Mouse (Mus musculus) spleen, postnatal 10 days (tissue): ENCODE results near the gene Spata9.
"Not testable (repeated sequence)": the region's sequence is repeated elsewhere in the genome, so short reads cannot be mapped to it uniquely, and the experiment has no call there.

ENCODE experiments used
- DNase-seq, 2 experiments: peaks; one replicate each; pipeline ENCODE4 v3.0.0; 2021 to 2022; ENCODE audit warnings: low spot score in 2 of 2

Spata9 gene

DNA sequence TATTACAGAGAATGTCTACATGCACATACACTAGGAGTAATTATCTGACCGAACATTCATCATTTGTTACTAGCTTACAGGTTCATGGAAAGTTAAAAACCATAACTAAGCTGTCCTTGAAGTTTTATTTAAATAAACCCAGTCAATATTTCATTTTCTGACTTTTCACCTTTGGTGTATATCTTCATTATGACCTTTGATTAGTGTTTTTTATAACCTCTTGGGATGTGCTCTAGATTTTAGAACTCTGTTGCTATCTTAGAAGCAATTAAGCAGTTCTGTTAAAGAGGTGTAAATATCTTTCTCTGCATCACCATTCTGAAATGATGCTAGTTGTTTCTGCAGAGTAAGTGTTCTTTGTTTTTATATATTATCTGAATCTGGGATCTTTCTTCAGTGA lies at the start of gene Spata9:
TSS of gene Spata9 (plus strand) at position 301 of the 400 bp plus-strand sequence.
- no peak for DNase-seq

DNA sequence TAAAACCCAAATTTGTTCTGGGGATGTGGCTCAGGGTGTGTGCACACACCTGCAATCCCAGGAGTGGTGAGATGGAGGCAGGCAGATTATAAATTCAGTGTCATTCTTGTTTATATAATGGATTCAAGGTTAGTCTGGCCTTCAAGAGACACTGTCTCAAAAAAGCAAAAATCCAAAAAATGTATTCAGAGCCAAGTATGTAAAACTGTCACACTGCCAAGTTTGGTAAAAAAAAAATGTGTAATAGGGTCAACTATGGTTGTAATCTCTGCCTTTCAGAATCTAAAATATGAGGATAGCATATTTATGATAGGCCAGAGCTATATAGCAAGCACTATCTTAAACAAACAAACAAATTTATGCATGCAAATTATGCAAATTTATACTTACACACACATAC lies 39.0 kb upstream of the Spata9 start:
- no peak for DNase-seq

DNA sequence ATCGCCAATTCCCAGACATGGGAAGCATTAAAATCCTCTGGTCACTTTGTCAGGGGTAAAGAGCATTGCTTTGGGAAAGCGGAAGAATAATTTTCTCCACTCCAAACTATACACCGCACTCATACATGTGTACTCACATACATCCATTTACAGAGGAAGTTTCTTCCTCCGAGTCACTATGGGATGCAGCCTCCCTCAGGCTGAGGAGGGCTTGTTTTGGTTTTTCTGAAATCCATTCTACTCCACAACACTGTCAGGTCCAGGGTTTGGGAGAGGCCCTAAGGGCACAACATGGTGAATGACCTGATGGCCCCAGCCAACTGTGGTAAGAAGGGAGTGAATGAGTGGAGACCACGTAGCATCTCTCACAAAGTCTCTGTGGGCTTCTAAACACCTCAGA lies 37.9 kb upstream of the Spata9 start:
- not testable (repeated sequence) for DNase-seq

DNA sequence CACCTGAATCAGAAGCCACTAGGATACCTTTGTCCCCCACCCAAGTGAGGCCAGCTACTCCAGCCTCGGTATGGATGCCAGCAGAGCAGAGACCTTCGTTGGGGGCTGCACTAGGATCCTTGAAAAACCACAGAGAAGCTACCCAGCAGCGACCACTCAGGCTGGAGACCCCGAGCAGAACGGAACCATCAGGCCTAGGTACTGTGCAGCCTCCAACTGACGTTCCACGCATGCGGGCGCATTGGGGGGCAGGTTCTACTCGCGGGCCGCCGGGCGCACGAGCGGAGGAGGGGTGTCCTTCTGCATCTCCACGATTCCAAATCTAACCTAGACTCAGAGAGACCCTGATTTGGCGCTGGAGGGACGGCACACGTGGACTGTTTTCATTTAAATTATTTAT lies 36.9 kb upstream of the Spata9 start:
- no peak for DNase-seq

DNA sequence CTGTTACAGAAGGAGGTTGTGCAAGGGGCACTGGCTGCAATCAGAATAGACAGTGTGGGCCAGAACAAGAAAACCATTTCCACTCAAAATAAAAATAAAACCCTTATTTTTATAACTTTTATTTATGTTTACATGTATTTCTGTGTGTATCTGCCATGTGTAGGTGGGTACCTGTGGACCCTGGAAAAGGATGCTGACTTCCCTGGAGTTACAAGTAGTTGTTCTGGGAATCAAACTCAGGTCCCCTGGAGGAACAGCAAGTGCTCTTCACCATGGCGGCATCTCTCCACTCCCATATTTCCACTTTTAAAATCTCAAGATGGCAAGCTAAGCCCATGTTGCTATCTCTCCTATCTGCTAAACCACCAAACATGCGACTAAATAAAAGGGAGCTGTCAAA lies 36.3 kb upstream of the Spata9 start:
- no peak for DNase-seq

DNA sequence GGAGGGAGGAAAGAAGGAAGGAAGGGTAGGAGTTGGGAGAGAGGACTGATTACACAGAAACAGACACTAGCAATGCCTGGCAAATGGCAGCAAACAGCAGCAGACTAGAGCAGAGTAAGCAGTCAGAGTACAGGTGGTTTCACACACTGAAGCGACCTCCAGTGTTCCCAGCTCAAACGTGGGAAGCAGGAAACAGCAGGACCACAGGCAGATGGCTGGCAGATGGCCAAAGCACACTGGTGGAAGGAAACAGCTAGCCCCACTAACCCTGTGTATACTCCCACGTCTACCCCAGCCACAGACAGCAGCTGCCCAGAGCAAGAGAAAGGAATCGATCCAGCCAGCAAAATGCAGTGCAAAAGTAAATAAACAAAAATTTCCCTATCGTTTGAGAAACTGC lies 35.9 kb upstream of the Spata9 start:
- DNase-seq: no peak

DNA sequence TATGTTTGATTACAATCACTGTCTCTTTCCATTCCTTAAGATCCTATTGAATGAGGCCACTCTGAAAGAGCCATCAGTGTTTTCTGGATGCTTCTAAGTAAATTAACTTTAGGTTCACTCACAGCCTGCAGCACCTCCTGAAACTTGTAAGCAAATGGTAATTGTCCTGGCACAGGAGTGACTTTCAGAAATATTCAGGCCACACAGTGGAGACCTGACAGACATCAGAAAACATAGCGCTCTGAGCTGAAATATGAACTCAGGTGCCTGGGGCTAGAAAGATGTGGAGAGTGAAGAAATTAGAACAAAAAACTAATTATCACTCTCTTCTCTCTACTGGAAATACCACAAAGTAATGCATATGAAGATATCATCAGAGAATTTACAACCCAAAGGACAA lies 33.7 kb upstream of the Spata9 start:
- DNase-seq: no peak

DNA sequence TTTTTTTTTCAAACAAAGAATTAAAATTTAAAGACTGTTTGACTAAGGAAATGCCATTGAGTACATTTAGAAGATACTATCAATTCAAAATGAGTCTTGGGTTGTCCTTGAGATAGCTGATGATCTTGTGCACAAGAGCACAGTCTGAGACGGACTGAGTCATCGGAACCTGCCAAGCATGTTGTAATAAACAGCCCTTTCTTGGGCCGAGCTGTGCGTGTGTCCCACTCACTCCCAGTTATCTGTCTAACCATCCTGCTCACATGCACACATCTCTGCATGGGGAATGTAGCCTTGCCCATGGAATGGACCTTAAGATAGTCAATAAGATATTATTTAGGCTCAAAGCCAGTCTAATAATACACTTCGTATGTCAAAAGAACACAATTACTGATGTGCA lies 28.1 kb upstream of the Spata9 start:
- DNase-seq: no peak

DNA sequence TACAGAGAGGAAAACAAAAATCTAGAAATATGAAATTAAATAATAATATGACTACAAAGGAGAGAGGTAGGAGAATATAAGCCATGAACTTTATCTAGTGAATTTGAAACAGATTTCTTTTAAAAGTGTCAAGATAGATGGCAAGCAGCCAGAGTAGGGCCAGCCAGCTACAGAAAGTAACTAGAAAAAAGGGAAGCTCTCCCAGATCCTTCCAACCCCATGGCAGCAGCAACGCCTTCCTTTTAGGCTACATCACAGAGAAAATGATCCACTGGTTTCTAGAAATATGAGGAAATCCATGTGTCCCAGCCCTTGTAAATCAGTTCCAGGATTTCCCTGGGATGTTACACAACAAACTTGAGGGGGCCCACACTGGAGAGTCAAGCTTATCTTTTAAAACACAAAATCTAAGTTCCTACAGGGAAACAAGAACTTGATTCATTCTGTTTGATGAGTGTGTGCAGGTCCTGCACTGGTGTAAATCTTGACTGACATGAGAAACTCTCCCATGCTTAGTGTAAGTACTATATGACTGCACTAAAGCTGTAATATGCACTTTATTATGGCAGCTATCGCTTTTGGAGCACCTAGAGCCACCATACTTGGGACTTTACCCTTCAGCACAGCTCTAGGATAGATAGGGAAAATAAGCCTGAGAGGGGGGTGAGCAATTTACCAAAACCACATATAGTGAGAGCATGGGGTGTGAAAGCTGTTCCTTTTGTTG lies 26.0 kb upstream of the Spata9 start:
- DNase-seq: no peak

DNA sequence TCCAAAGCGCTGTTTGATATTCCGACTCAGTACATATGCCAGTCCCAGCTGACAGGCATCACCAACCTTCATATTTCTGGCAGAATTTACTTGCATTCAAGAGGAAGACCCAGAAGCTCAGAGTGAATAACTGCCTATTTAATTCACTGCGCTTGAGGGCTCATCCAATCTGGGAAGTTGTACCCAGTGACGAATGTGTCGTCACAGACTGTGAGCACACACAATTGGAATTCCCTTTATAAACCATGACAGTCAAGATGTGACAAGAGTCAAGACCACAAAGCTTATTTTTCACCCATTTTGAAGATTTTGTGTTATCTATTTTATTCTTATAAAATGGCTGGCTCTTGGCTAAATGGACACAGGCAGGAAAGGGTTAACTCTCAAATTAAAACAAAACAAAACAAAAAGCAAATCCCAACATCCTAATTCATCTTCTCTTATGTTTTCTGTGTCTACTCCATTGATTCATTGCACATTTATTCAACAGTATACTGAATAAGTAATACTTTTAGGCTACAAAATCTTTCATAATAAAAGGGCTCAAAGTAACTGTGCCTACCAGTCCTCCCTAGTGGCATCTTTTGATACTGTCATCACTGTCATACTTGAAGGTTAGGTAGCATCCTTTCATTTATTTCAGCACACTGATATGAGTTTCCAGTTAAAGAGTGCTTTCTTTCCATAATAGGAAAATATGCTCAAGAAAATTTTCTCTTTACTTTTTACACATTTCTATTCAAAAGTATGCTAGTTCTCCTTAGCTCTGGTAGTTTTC lies 25.2 kb upstream of the Spata9 start:
- DNase-seq: no peak

DNA sequence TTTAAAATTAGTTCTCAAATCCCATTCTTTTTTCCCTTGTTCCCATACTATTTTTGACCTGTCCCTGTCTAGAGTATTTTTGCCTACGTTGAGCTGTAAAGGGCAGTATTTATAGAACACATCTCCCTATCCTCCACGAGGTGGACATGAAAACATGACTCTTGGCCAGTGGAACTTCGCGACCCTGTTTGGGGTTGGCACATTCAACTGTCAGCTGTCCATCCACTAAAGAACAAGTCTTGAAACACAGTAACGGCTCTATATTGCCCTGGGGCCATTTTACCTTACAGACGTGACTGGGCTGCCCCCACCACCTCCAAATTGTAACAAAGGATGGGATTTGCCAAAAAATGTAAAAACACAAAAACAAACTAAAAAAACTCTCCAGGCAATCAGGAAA lies 24.2 kb upstream of the Spata9 start:
- no peak for DNase-seq

DNA sequence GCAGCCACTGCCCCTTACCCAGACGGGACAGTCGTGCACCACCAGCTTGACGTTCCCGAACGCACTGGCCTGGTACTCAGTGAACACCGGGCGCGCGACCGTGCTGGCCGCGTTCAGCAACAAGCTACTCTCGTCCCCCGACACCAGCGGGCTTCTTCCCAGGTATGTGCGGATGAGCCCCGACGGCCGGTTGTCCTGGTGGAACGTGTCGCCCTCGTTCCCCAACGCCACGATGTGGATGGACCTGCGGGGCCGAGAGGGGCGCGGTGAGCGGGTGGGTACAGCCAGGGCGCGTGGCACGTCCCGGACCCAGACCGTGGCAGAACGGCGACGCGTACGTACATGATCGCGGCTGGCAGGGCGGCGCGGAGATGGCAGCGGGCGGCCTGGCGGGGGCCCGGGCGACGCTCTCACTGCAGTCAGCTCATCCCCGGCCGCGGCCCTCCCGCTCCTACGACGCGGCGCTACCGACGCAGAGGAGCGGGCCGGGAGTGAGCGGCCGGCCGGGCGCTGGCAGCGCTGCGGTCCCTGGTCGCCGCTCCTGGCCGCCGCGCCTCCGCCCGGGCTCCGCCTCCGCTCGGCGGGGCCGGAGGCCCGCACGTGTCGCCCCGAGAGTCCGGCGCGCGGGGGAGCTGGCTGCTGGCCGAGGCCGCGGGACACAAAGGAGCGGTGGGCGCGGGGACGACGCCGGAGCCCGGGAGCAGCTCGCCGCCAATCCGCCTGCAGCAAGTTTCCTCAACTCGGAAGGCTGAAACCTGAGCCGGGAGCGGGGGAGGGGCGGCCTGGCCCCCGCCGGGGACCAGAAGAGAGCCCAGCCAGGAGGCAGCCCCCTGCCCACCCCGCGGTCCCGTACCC lies 23.5 kb upstream of the Spata9 start, which contains the start of gene Rhobtb3:
TSS of gene Rhobtb3 (minus strand) at position 737 of the 855 bp plus-strand sequence.
- DNase-seq: peak; percentile 48 to 56

DNA sequence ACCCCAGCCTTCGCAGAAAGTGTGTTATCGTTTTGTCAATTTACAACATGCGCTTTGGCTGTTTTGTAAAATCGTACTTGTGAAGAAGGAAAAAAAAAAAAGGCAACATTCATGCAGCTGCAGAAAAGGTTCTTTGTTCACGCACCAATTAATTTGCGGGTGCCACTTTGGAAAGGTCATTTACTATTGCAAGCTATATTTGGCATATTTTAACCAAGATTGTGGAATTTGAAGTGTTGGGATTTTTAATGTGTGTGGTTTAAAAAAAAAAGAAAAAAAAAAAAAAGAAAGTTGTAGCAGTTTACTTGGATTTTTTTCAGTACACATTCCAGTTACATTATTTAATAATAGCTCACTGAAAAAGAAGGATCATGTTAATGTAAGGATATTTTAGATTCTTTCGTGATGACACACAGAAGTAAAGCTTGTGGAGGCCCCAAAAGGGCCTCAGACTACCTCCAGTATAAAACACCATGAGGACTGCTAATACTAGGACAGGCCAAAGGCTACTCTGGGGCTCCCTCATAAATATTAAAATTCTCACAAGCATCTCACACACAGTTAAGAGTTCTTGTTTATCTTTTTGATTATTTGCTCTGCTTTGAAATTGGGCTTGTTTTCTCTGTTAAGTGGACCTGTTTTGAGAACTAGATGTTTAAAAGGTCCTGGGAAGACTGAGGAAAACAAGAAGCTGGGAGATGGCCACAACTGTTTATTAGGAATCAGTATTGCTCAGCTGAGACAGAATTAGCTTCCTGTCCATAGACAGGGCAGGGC lies 22.7 kb upstream of the Spata9 start:
- DNase-seq: no peak

DNA sequence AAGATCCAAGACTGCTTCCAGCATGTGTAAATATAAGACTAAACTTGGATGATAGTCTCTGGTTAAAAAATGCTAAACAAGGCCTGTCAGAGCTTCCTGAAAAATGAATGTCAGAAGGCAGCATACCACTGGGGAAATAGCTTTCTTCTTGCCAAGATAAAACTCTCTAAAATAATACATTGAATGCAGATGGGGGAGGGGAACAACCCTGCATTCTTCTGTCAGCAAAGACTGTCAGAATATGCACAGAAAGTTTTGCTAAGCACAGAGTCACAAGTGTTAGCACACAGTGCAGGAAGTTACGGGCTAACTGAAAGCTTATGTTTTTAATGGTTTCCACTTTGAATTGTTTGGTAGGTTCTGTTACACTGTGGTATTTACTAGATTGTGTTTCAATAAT lies 16.7 kb upstream of the Spata9 start:
- no peak for DNase-seq

DNA sequence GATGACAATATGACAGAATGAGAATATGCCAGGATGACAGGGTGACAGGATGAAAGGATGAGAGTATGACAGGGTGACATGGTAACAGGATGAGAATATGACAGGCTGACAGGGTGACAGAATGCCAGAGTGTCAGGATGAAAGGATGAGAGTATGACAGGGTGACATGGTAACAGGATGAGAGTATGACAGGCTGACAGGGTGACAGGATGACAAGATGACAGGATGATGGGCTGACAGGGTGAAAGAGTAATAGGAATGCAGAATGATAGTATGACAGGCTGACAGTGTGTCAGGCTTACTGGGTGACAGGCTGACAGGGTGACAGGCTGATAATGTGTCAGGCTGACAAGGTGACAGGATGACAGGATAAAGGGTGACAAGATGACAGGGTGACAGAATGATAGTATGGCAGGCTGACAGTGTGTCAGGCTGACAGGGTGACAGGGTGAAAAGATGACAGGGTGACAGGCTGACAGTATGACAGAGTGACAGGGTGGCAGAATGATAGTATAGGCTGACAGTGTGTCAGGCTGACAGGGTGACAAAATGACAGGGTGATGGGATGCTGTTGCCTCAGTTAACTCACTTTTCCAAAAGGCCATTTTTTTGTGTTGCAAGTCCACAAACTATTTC lies 11.5 kb upstream of the Spata9 start:
- DNase-seq: no peak

DNA sequence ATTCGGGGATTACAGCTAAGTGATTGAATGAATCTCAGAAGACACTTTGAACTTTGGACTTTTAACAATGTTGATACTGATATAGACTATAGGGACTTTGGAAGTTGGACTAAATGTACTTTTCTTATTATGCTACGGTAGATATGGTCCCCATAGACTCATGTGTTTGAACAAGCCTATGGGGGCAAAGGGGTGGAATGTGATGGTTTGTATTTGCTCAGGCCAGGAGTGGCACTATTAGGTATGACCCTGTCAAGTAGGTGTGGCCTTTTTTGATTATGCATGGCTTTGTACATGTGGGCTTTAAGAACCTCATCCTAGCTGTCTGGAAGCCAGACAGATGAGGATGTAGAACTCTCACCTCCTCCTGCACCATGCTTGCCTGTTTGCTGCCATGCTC lies 7.5 kb downstream of the Spata9 start:
- no peak for DNase-seq

DNA sequence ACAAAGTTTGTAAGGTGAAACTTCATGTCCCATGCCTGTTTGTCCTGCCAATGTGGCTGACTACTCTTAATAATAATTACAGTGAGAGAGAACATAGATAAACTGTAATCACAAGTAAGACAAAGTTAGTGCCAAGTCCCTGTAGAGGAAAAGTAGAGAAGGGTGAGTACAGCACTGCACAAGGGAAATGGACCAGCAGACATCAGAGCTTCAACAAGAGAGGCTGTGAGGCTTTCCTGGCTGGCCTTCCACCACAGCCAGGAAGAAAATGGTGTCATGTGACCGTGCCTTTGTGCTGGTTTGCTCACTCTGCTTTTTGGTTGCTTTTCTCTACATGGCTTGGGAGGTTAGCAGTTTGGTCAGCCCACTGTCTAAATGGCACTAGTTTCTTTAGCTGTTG lies 8.7 kb downstream of the Spata9 start:
- DNase-seq: no peak

DNA sequence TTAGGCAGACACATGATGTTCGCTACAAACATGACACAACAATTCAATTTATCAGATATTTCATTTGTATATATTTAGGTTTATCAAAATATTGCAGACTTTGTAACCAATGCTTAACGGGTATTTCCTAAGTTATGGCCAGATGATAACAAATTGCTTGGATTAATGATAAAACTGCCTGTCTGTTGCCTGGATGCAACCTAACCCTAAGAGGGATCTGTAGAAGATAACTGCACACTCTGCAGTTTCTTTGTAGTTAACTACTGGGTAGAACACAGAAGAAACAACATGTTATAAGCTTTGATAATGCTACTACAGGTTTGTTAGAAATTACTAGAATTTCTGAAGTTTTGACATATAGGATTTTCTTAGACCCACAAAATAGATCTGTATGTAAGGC lies 9.3 kb downstream of the Spata9 start:
- no peak for DNase-seq

DNA sequence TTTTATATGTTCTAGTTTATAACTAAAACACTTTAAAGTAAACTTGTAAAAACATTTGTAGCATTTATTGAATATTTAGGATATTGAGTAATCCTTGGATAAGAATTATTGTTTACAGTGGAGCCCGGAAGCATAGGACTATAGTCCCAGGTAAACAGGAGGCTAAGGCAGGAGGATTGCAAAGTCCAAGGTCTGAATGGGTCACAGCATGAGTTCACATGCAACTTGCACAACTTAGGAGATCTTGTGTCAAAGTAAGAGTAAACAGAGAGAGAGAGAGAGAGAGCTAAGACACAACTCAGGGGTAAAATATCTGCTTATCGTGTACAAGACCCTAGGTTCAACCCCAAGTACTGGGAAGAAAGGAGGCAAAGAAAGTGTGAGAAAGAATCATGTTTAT lies 9.7 kb downstream of the Spata9 start:
- DNase-seq: no peak

DNA sequence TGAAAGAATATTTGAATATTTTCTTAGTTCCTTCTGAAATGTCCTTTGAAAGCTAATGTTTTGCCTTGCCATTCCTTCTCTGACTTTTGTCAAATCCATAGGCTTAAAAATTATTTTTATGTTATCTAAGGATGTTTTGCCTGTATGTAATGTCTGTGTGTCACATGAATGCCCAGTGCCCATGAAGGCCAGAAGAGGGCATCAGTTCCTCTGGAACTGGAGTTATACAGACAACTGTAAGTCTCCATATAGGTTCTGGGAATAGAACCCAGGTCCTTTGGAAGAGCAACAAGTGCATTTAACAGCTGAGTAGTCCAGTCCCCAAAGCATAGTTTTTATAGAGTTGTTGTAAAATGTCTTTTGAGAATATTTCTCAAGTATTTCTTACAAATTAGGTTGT lies 15.0 kb downstream of the Spata9 start:
- peak in 1 of 2 experiments; percentile 18 for DNase-seq

DNA sequence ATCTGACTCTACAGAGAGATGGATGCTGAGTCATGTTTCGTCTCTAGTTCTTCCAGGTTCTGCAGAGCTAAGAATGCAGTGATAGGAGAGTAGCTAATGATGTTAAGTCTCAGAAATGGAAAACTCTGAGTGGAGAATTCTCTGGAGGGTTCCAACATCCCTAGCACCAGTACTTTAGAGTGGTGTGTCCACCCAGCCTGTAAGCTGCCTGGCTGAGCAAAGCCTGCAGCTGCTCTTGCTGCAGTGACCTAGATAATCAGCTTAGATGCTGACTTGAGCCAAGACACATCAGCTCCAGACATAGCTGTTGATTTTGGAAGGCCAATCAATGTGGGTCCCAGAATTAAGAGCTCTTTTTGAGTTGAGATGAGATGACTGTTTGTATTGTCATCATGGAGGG lies 21.1 kb downstream of the Spata9 start:
- no peak for DNase-seq
